Mouse (Mus musculus) embryo, embryonic 9.5 days (tissue): ENCODE measurements around the gene Hist1h2ac.
"Not testable (repeated sequence)": the region's sequence is repeated elsewhere in the genome, so short reads cannot be mapped to it uniquely, and the experiment has no call there.

Experiments used
- DNase-seq: peaks from one replicate; pipeline ENCODE4 v3.0.0-alpha.2; 2017; ENCODE audit errors: extremely low spot score

The Hist1h2ac gene

DNA sequence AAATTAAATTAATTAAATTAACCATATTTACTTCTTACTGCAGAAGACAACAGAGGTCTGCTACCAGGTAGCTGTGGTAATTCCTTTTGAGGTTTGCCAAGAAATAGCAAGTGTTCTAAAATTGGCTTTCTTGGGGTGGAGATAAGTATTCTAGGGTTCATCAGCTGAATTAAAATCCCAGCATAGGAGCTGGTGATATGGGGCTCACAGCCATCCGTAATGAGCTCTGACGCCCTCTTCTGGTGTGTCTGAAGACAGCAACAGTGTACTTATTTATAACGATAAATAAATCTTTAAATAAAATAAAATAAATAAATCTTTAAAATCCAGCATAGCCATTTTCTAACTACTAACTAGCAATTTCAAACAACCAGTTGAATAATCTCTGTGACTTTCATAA is 16.0 kb upstream of the Hist1h2ac start:
- no peak for DNase-seq

DNA sequence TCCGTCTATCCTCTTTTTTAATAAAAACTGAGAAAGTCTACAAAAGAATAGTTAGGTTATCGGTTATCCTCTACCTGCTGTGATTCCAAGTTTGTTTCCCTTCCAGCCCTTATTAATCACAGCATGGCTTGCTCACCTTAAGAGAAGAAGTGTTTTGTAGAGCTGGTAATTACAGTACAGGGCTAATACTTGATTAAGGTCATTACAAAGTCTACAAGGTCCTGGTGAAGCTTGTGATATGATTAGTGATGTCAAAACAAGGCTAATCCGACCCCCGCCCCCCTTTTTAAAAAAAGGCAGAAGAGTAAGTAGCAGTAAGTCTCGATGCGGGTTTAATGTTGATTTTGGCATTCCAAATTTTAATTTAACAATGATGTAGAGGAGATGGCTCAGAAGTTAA is 15.2 kb upstream of the Hist1h2ac start:
- no peak for DNase-seq

DNA sequence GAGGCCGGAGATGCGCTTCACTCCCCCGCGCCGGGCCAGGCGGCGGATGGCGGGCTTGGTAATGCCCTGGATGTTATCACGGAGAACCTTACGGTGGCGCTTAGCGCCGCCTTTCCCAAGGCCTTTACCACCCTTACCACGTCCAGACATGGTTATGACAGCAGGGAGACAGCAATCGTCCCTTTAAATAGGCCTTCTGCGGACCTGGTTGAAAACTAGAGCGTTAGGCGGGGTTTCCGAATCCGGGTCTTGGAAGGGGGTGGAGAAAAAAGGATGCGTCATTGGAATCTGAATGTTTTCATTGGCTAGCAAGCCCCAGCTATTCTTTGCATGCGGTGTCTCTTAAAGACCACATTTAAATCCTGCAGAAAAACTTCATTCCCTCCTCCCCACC is 14.5 kb upstream of the Hist1h2ac start, which contains the start of gene Hist1h4c:
Hist1h4c (minus strand) TSS at position 155 of the 394 bp plus-strand sequence.
- DNase-seq, result peak; percentile 100

DNA sequence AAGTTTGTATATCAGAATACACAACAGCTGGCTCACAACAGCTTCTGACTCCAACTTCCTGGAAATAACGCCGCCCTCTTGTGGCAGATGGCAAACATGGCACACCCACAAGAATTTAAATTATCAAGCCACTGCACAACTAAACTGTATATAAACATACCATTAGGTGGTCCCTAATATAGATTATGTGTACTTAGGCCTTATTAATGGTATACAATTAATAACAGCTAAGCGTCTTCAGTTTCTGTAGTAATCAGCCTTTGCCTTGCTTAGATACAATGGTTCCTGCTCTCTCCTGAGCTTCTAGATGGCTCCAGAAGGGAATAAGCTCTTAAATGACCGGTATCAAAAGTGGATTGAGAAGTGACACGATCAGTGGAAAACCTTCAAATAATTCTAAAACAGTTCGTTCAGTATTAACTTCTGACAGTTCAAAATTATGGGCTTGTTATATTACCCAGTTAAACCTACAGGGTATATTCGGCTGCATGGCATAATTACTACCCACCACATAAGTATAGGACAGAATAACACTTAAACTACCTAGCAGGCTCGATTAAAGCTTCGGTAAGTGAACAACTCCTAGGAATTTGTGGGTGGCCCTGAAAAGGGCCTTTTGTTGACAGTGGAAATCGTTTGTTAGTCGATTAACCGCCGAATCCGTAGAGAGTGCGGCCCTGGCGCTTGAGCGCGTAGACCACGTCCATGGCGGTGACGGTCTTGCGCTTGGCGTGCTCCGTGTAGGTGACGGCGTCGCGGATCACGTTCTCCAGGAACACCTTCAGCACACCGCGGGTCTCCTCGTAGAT is 13.9 kb upstream of the Hist1h2ac start:
- DNase-seq, result peak; percentile 78

DNA sequence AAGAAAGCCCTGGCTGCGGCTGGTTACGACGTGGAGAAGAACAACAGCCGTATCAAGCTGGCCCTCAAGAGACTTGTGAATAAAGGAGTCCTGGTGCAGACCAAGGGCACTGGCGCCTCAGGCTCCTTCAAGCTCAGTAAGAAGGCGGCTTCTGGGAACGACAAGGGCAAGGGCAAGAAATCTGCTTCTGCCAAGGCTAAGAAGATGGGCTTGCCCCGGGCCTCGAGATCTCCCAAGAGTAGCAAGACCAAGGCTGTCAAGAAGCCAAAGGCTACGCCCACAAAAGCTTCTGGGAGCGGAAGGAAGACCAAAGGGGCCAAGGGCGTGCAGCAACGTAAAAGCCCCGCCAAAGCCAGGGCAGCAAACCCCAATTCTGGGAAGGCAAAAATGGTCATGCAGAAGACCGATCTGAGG is 12.3 kb upstream of the Hist1h2ac start:
- DNase-seq, result peak; percentile 30

DNA sequence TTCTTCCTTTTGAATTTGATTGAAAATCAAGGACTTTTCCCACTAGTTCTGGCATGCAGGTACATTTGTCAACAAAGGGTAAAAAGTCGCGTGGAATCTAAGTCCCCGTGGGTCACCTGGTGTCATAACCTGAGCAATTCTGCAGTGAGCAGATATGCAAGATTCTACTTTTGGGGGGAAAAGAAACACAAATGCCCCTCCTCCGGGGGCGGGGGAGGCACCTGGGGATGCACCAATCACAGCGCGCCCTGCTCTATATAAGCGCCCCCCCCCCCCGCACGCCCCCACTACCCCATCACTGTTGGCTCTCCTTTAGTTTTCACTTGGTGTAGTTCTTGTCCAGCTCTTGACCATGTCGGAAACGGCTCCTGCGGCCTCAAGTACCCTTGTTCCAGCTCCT is 11.8 kb upstream of the Hist1h2ac start, which contains the start of gene Hist1h1t:
Hist1h1t (plus strand) TSS at position 301 of the 400 bp plus-strand sequence.
- no peak for DNase-seq

DNA sequence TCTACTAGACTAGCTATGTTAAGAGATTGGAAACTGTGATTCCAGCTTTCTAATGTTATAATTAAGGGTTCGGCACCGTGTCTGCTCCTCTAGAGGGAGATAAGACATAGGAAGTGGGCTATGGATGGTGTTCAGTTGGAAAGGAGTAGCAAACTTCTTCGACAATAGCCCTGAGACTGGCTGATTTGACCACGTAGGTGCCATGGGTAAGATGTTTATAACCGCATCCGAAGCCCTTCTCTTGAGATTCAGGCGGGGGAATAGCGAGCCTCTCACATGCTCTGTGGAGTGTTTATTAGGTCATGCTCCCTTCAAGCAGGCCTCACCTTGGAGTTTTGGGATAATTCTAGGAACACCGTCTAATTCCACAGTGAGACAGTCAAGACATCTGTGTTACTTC is 11.2 kb upstream of the Hist1h2ac start:
- DNase-seq, result no peak

DNA sequence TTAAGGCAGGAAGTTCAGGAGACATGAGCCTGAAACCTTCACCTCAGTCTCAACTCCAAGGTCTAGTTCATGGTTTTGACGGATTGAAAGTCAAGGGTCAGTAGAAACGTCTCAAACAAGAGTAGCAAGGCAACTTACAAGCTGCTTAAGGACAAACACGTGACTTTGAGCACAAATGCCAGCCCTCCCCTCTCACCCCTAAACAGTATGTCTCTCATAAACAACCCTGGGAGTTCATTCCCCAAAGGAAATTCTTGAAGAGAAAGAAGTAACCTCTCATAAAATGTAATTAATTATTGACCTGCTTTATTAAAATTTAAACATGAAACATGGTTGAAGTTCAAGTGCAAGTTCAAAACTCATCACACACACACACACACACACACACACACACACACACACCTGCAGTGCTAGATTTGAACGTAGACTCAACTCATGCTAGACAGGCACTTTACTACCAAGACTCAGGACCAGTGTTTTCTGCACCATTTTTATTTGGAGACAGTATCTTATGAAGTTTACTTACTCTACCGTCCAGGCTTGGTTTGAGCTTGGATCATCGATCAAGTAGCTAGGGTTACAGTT is 10.2 kb upstream of the Hist1h2ac start:
- no peak for DNase-seq

DNA sequence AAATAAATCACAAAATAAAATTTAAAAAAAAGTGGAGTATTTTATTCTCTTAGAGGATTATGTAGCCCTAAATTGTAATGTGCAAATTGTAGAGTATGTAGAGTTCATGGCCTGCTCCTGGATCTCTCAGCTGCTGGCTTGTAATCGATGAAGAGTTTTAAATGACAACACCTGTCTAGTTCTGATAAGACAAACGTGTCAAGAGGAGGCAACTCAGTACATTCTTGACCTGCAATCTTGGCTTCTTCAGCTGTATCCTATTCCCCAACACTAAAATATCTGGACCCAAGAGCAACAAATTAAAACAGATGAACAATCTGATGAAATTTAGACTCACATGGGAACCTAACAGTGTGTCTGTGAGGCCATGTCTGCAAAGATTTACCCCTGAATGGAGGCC is 5.7 kb upstream of the Hist1h2ac start:
- DNase-seq, result no peak

DNA sequence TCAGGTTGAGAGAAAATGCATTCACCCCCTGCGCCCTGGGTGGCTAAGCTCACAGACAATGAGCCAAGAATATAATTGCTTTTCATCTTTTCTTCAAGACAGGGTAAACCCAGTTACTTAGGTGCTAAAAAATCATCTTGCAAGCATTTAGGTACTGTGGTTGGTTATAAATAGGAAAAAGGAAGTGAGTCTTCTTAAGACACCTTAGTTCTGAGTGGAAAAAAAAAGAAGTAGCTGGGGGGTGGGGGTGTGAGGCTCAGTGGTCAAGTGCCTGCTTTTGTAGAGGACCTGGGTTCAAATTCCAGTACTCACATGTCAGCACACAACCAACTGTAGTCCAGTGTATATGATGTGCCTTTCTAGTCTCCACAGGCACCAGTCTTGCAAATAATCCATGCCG is 5.2 kb upstream of the Hist1h2ac start:
- no peak for DNase-seq

DNA sequence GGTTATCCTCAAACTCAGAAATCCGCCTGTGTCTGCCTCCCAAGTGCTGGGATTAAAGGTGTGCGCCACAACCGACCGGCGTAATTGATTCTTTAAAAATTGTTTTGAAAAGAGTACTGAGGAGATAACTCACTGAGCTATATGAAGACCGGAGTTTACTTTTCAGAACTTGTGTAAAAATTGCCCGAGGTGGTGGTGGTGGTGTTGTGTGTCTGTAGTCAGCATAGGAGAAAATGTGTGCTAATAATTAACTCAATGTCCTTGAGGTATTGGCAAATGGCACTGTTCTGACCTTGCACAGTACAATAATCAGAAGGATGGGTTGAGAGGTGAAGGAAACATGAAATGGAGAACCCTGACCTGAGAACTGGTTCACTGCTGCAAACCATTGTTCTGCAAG is 4.2 kb upstream of the Hist1h2ac start:
- DNase-seq, result no peak

DNA sequence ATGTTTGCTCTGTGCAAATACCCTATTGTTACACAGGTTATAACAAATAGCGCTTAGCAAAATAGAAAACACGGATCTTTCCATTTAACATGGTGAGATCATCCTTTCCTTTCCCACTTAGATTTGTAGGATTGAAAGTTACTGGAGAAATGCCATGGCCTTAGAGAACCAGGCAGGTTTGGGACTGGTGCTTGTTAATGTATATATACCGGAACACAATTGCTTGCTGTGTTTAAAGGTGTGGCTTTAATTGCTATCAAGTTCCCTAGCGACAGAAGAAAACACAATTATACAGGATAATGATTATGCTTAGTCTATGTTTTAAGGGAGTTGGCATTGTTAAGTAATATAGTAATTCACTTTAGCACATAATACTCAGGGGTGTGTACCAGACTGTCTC is 3.4 kb upstream of the Hist1h2ac start:
- DNase-seq, result no peak

DNA sequence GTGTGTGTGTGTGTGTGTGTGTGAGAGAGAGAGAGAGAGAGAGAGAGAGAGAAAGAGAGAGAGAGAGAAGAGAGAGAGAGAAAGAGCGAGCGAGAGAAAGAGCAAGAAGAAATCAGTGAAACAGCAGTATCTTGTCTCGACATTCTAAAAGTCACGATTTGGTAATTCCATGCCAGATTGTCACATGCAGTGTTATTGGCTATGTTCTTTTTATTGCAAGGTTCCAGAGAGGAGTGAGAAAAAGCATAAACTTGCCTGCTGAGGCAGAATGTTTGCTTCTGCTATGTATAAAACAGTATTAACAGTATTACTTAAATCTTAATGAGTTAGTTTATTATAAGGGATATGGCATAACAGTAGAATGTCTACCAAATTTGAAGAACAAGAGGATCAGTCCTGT is 2.2 kb upstream of the Hist1h2ac start:
- DNase-seq, result peak; percentile 27

DNA sequence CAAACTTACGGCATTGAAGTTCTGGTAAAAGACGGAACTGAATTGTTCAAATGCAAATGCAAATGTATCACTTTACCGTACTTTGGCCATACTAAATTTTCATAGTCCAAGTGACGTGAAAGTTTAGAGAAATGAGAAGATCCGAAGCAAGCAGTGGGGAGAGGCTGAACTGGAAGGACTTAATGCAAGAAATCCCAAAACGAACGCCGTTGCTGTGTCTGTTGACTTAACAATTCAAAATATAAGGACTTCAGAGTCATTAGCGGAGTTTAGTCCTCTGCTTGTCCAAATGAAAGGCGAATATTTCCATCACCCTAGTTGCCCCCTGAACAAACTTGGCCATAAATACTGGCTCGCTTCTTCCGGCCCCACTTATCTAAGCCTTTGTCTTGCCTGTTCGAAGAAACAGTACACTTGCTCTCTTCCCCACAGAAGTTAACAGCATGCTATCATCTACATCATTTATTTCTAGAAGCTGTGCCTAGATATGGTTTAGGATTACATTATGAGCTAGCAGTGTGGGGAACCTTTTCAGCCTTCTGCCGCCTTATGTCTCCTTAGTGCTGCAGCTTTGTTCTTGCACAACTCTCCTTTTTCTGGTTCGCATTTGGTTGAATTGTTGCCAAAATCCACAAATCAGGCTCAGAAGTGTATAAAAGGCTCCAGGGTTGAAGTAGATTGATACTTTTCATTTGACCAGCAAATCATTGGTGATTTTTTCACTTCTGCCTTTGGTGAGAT is 1.5 kb upstream of the Hist1h2ac start:
- peak; percentile 78 for DNase-seq

DNA sequence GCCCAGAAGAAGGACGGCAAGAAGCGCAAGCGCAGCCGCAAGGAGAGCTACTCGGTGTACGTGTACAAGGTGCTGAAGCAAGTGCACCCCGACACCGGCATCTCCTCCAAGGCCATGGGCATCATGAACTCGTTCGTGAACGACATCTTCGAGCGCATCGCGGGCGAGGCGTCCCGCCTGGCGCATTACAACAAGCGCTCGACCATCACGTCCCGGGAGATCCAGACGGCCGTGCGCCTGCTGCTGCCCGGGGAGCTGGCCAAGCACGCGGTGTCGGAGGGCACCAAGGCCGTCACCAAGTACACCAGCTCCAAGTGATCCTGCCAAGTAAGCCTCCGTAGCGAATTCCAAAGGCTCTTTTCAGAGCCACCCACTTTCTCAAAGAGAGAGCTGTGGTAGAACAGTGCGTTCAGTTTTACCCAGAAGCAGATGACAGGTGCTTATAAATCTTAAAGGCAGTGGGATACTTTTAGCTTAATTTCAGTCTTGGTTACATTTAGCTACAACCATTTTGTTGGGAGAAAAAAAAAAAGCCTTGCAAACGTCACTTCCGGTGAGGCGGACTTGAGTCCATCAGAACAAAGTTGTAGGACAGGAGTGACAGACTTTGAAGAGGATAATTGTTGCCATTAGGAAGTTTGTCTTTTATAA is 672 bp upstream of the Hist1h2ac start:
- DNase-seq, result not testable (repeated sequence)

DNA sequence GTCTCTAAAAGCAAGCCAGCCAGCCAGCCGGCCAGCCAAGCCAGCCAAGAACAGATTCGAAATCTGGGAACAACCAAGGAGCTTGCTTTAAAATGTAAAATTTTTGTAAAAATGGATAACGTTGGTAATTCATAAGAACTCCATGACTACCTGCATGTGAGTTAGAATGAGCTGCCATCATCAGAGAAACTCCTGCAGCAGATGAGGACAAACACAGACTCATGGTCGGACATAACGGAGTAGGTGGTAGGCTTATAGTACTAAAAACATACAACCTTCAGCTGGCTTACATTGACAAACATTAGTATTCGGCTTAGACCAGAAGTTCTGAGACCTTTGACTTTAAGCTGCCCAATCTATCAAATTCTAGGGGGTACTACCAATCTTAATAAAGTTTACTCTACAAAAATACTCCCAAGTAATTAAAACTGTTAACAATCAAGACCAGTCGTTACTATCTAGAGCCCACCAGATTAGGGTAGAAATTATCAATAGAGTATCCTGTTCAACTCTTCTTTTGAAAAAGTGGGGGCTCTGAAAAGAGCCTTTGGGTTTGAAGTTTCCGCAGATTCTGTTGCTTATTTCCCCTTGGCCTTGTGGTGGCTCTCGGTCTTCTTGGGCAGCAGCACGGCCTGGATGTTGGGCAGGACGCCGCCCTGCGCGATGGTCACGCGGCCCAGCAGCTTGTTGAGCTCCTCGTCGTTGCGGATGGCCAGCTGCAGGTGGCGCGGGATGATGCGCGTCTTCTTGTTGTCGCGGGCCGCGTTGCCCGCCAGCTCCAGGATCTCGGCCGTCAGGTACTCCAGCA is 597 bp downstream of the Hist1h2ac start:
- DNase-seq, result peak; percentile 65

DNA sequence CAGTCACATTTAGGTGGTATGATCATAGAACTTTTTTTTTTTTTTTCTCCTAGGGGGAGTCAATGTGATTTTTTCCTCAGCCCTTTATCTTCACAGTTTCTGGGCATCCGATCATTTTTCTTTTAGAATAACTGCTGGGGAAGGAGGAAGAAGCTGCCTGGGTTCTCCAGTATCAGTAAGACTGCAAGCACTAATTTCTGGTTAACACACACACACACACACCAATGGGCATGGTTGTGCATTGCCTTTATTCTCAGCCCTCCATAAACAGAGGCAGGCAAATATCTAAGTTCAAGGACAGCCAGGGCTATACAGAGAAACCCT is 1.2 kb downstream of the Hist1h2ac start:
- peak; percentile 64 for DNase-seq

DNA sequence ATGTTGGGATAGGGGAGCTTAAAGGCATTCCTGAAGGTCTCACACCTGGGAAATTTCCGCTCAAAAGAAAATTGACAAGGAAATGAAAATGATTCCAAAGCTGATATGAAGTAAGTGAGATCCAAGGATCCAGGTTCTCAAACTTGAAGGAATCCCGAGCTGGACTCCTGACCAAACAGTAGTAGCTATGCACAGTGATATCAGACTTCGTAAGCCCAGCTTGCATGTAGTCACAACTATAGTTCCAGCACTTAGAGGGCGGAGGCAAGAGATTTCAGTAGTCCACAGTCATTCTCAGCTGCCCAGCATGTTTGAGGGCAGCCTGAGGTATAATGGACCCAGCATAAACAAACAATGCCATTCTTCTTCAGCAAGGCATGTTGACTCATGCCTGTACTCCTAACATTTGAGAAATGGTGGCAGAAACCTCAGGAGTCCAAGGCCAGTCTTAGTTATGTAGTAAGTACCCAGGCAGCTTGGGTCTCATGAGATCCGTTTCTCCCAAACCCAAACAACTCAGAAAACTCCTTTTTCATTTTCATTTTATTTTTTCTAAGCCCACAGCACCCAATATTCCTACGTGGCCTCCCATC is 1.7 kb downstream of the Hist1h2ac start:
- DNase-seq, result peak; percentile 27

DNA sequence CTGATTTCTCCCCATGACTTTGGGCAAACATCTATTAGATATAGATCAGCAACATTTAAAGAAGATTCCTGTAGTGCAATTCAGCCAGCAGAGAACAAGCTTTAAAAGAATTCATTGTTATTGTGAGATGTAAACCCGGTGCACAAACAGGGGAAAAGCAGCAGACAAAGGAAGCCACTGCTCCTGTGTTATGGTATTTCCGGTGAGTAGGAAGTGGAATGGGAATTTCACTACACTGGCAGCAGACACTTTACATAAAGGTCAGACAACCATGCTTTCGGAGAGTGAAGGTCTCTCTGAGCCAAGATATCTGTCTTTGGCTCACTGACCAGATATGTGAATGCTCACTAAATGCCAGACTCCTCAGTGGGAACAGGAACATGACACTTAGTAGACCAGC is 21.2 kb downstream of the Hist1h2ac start:
- no peak for DNase-seq

DNA sequence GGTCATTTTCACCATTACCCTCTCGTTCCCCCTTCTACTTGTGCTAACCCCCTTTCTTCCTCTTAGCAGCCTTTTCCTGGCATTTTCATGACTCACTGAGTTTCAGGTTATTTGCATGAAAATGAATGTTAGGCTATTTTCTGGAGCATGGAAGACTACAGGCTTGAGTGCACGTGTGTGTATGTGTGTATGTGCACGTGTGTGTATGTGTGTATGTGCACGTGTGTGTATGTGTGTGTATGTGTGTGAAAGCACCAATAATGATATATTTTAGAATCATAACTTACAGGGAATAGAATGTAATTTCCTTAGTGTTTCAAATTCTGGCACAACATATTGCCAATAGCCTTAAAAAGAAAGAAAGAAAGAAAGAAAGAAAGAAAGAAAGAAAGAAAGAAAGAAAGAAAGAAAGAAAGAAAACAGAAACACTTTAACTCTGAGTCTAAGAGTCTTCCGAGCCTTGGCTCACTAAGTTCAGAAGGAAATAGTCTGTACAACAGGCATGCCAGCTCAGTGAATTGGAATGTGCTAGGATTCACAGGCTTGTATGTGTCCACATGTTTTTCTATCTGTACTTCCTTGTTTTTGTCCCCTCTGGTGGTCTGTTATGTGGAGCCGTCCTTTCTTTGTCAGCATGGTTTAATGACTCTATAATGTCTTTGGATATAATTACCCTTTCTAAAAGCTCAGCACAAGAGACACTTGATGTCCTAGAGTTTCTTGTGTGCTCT is 23.9 kb downstream of the Hist1h2ac start:
- DNase-seq, result no peak
